Mouse (Mus musculus) gastrocnemius, postnatal 25 days (tissue): ENCODE data around the gene Gfm2. TPM values are rescaled to one million over a fixed set of nuclear protein-coding genes. Genes with fewer than 3 reads are reported as not detected.

ENCODE experiments used
- DNase-seq: peaks from one replicate; pipeline ENCODE4 v3.0.0; 2022
- total RNA-seq, 2 experiments: library from RNA; stranded (reverse); gene quantifications; 1 replicate in 1 of 2; 2 replicates in 1 of 2; pipeline ENCODE4 v1.2.3; 2021

Gfm2 gene
- total RNA-seq, 2 experiments from 2014 or later: 42.7 to 48.2 TPM

GRCm38 (mm10) chr13:97230101-97230500, 92.4 kb downstream of the Gfm2 start:
- DNase-seq: no peak

Other genes with a start within 250 kb of the Gfm2 start
- gene Gcnt4, start 213.2 kb upstream of the Gfm2 start, total RNA-seq: under 1 TPM; 0.08 TPM
- gene 1700029F12Rik, start 103.6 kb upstream of the Gfm2 start, total RNA-seq: not detected
- gene Fam169a, start 70.7 kb upstream of the Gfm2 start, total RNA-seq: not detected
- 1 to 10 TPM in 1 of 2 experiments, not detected in 1; 7.6 TPM for gene Gm6169, start 38.7 kb upstream of the Gfm2 start, total RNA-seq
- gene Nsa2, start within 50 bp of the Gfm2 start, total RNA-seq: 10 to 100 TPM; 45.0 to 47.4 TPM
- gene Hexb, start 60.4 kb downstream of the Gfm2 start, total RNA-seq: 1 to 10 TPM; 8.0 to 8.2 TPM
- gene Enc1, start 103.2 kb downstream of the Gfm2 start, total RNA-seq: 1 to 10 TPM; 1.6 to 1.8 TPM